Comparison of ENCODE assay signal across 1 mouse cellular context in the genomic region with DNA sequence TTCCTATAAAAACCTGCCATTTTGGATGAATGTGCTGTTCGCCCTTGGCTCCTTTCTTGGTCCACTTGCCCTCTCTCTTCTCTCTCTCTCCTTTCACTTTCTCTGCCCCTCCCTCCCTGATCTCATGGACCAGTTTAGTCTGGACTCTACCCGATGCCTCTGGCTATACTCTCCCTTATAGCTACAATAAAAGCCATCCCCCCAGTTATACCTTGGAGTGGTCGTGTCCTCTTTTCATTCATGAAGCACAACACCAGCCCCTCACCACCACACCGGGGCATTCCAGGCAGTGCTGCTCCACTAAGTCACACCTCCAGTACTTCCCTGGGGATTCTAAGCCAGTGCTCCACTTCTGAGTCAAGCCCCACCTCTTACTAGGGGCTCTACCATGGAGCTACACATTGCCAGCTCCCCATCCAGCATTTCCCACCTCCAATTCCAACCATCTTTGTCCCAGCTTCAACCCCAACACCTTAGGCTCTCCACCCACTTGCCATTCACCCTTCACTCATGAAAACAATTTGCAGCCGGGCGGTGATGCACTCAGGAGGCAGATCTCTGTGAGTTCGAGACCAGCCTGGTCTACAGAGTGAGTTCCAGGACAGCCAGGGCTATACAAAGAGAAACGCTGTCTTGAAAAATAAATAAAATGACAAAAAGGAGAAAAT.
TF ChIP-seq lines count a peak whose summit lies in the region.

No protein-coding gene starts in this region.

TF ChIP-seq in MEL, 35 proteins besides CTCF, POLR2A, EP300 and RAD21:
- TF ChIP-seq MXI1 (IDR thresholded peaks at IDR 0.05; ENCODE audit: low read depth, low read length) (no peak), E2F4 (IDR thresholded peaks at IDR 0.05; ENCODE audit: borderline replicate concordance, low read depth, low read length) (no peak), RCOR1 (IDR thresholded peaks at IDR 0.05; ENCODE audit: low read depth, low read length) (no peak), POLR2AphosphoS2 (IDR thresholded peaks at IDR 0.05; ENCODE audit: low read length) (no peak), ETS1 (IDR thresholded peaks at IDR 0.05; ENCODE audit: low read depth, low read length) (no peak), ZMIZ1 (IDR thresholded peaks at IDR 0.05; ENCODE audit: low read depth, low read length) (no peak), BHLHE40 (IDR thresholded peaks at IDR 0.05; ENCODE audit: borderline replicate concordance, low read depth, low read length) (no peak), TBP (IDR thresholded peaks at IDR 0.05; ENCODE audit: low read depth, low read length) (no peak), UBTF (IDR thresholded peaks at IDR 0.05; ENCODE audit: borderline replicate concordance, insufficient read depth, low read depth, low read length) (no peak), ZKSCAN1 (IDR thresholded peaks at IDR 0.05; ENCODE audit: low read depth, low read length) (no peak), NRF1 (IDR thresholded peaks at IDR 0.05; ENCODE audit: insufficient read depth, low read depth, low read length, poor library complexity, severe bottlenecking) (no peak), CHD1 (IDR thresholded peaks at IDR 0.05; ENCODE audit: low read depth, low read length) (no peak), POLR2AphosphoS5 (IDR thresholded peaks at IDR 0.05; ENCODE audit: borderline replicate concordance, low read depth, low read length) (no peak), MAFK (IDR thresholded peaks at IDR 0.05; ENCODE audit: borderline replicate concordance, low read depth, low read length) (no peak), MYC (IDR thresholded peaks at IDR 0.05; ENCODE audit: low read depth, low read length) (no peak), MAZ (IDR thresholded peaks at IDR 0.05; ENCODE audit: low read depth, low read length) (no peak)
